Mouse (Mus musculus): ENCODE data around the gene Olfr1308. TPM values are rescaled to one million over a fixed set of nuclear protein-coding genes. Genes with fewer than 3 reads are reported as not detected.

The Olfr1308 gene
- polyA plus RNA-seq (2012; rRNA removed): not detected in 2 replicates

- Histone ChIP-seq H3K27ac (ENCODE audit: insufficient read depth, low read length) (no peak within 1 kb of the TSS), H3K4me3 (ENCODE audit: extremely low read depth, insufficient read depth, insufficient read length) (no peak within 1 kb of the TSS), H3K27me3 (ENCODE audit: control insufficient read depth, insufficient read depth, low read length) (no peaks in the 10 kb centered on the region), H3K36me3 (ENCODE audit: control insufficient read depth, insufficient read depth, low read length) (no peaks in the 10 kb centered on the region), H3K4me1 (ENCODE audit: control insufficient read depth, insufficient read depth, insufficient read length) (no peaks in the 10 kb centered on the region)
- TF ChIP-seq POLR2A (IDR thresholded peaks at IDR 0.05; ENCODE audit: low read depth, low read length) (no peak), CTCF (IDR thresholded peaks at IDR 0.05; ENCODE audit: extremely low read depth, insufficient read depth, insufficient read length, insufficient replicate concordance) (no peak)
- 42% methylated on average over 1 of the region's 1 CpGs for WGBS
- DNase-seq (ENCODE audit: low read depth in 1 of 2, low spot score in 2 of 2): no peak
Measured at GRCm38 (mm10) chr2:111964844-111965243, at the start of gene Olfr1308. TSS of gene Olfr1308 (minus strand) at chr2:111964944.

- TF ChIP-seq POLR2A (IDR thresholded peaks at IDR 0.05; ENCODE audit: low read depth, low read length) (no peak), CTCF (IDR thresholded peaks at IDR 0.05; ENCODE audit: extremely low read depth, insufficient read depth, insufficient read length, insufficient replicate concordance) (no peak)
Measured at GRCm38 (mm10) chr2:112012608-112013007, 47.9 kb upstream of the Olfr1308 start, which contains the start of gene Olfr1310. TSS of gene Olfr1310 (minus strand) at chr2:112012708.

GRCm38 (mm10) chr2:111990181-111990580, 25.4 kb upstream of the Olfr1308 start, which contains the start of gene Olfr1309:
TSS of gene Olfr1309 (minus strand) at chr2:111990281.
- WGBS: 47% methylated on average over 1 of the region's 1 CpGs
- no peaks in the 10 kb centered on the region for H3K27me3 ChIP-seq (ENCODE audit: control insufficient read depth, insufficient read depth, low read length)
- TF ChIP-seq POLR2A (IDR thresholded peaks at IDR 0.05; ENCODE audit: low read depth, low read length) (no peak), CTCF (IDR thresholded peaks at IDR 0.05; ENCODE audit: extremely low read depth, insufficient read depth, insufficient read length, insufficient replicate concordance) (no peak)
- H3K27ac ChIP-seq (ENCODE audit: insufficient read depth, low read length): no peak within 1 kb of the TSS
- H3K4me1 ChIP-seq (ENCODE audit: control insufficient read depth, insufficient read depth, insufficient read length): no peaks in the 10 kb centered on the region
- DNase-seq (ENCODE audit: low read depth in 1 of 2, low spot score in 2 of 2): no peak
- no peak within 1 kb of the TSS for H3K4me3 ChIP-seq (ENCODE audit: extremely low read depth, insufficient read depth, insufficient read length)
- no peaks in the 10 kb centered on the region for H3K36me3 ChIP-seq (ENCODE audit: control insufficient read depth, insufficient read depth, low read length)

More at GRCm38 (mm10) chr2:112012608-112013007, 47.9 kb upstream of the Olfr1308 start, which contains the start of gene Olfr1310:
- Histone ChIP-seq H3K27ac (ENCODE audit: insufficient read depth, low read length) (no peak within 1 kb of the TSS), H3K36me3 (ENCODE audit: control insufficient read depth, insufficient read depth, low read length) (no peaks in the 10 kb centered on the region), H3K4me1 (ENCODE audit: control insufficient read depth, insufficient read depth, insufficient read length) (no peaks in the 10 kb centered on the region), H3K27me3 (ENCODE audit: control insufficient read depth, insufficient read depth, low read length) (no peaks in the 10 kb centered on the region), H3K4me3 (ENCODE audit: extremely low read depth, insufficient read depth, insufficient read length) (no peak within 1 kb of the TSS)
- DNase-seq (ENCODE audit: low read depth in 1 of 2, low spot score in 2 of 2): no peak

GRCm38 (mm10) chr2:111949340-111949739, 15.4 kb downstream of the Olfr1308 start, which contains the start of gene Olfr1307:
TSS of gene Olfr1307 (minus strand) at chr2:111949440.
- H3K27ac ChIP-seq (ENCODE audit: insufficient read depth, low read length): no peak within 1 kb of the TSS
- no peaks in the 10 kb centered on the region for H3K4me1 ChIP-seq (ENCODE audit: control insufficient read depth, insufficient read depth, insufficient read length)
- TF ChIP-seq CTCF (IDR thresholded peaks at IDR 0.05; ENCODE audit: extremely low read depth, insufficient read depth, insufficient read length, insufficient replicate concordance) (no peak), POLR2A (IDR thresholded peaks at IDR 0.05; ENCODE audit: low read depth, low read length) (no peak)
- WGBS: 73% methylated on average over 1 of the region's 1 CpGs
- no peak within 1 kb of the TSS for H3K4me3 ChIP-seq (ENCODE audit: extremely low read depth, insufficient read depth, insufficient read length)
- no peak for DNase-seq (ENCODE audit: low read depth in 1 of 2, low spot score in 2 of 2)
- H3K36me3 ChIP-seq (ENCODE audit: control insufficient read depth, insufficient read depth, low read length): no peaks in the 10 kb centered on the region
- H3K27me3 ChIP-seq (ENCODE audit: control insufficient read depth, insufficient read depth, low read length): no peaks in the 10 kb centered on the region

GRCm38 (mm10) chr2:111916171-111916570, 48.6 kb downstream of the Olfr1308 start, which contains the start of gene Olfr1306:
TSS of gene Olfr1306 (minus strand) at chr2:111916271.
- no peak within 1 kb of the TSS for H3K4me3 ChIP-seq (ENCODE audit: extremely low read depth, insufficient read depth, insufficient read length)
- no peaks in the 10 kb centered on the region for H3K36me3 ChIP-seq (ENCODE audit: control insufficient read depth, insufficient read depth, low read length)
- H3K27me3 ChIP-seq (ENCODE audit: control insufficient read depth, insufficient read depth, low read length): no peaks in the 10 kb centered on the region
- no peak within 1 kb of the TSS for H3K27ac ChIP-seq (ENCODE audit: insufficient read depth, low read length)
- no peak for DNase-seq (ENCODE audit: low read depth in 1 of 2, low spot score in 2 of 2)
- H3K4me1 ChIP-seq (ENCODE audit: control insufficient read depth, insufficient read depth, insufficient read length): no peaks in the 10 kb centered on the region
- 83% methylated on average over 1 of the region's 1 CpGs for WGBS
- no peak for TF ChIP-seq POLR2A (IDR thresholded peaks at IDR 0.05; ENCODE audit: low read depth, low read length)

Other genes starting within 250 kb of the Olfr1308 start
- gene Olfr1301, start 213.9 kb downstream of the Olfr1308 start, polyA plus RNA-seq (2012; rRNA removed): not detected in 2 replicates
- gene Olfr1302, start 187.5 kb downstream of the Olfr1308 start, polyA plus RNA-seq (2012; rRNA removed): not detected in 2 replicates
- gene Olfr1303, start 144.6 kb downstream of the Olfr1308 start, polyA plus RNA-seq (2012; rRNA removed): not detected in 2 replicates
- gene Olfr1305, start 87.8 kb downstream of the Olfr1308 start, polyA plus RNA-seq (2012; rRNA removed): not detected in 2 replicates
- not detected in 2 replicates for gene Olfr1306, start 48.7 kb downstream of the Olfr1308 start, polyA plus RNA-seq (2012; rRNA removed)
- not detected in 2 replicates for gene Olfr1307, start 15.5 kb downstream of the Olfr1308 start, polyA plus RNA-seq (2012; rRNA removed)
- not detected in 2 replicates for gene Olfr1309, start 25.3 kb upstream of the Olfr1308 start, polyA plus RNA-seq (2012; rRNA removed)
- not detected in 2 replicates for gene Olfr1310, start 47.8 kb upstream of the Olfr1308 start, polyA plus RNA-seq (2012; rRNA removed)
- not detected in 2 replicates for gene Olfr1311, start 59.5 kb upstream of the Olfr1308 start, polyA plus RNA-seq (2012; rRNA removed)
- not detected in 2 replicates for gene Olfr1312, start 85.3 kb upstream of the Olfr1308 start, polyA plus RNA-seq (2012; rRNA removed)
- gene Olfr1313, start 112.9 kb upstream of the Olfr1308 start, polyA plus RNA-seq (2012; rRNA removed): not detected in 2 replicates
- gene Olfr1314, start 131.8 kb upstream of the Olfr1308 start, polyA plus RNA-seq (2012; rRNA removed): not detected in 2 replicates
- not detected in 2 replicates for gene Olfr1315-ps1, start 150.5 kb upstream of the Olfr1308 start, polyA plus RNA-seq (2012; rRNA removed)
- gene Olfr1316, start 170.0 kb upstream of the Olfr1308 start, polyA plus RNA-seq (2012; rRNA removed): not detected in 2 replicates
- not detected in 2 replicates for gene Olfr1317, start 175.4 kb upstream of the Olfr1308 start, polyA plus RNA-seq (2012; rRNA removed)
- not detected in 2 replicates for gene Olfr1318, start 189.3 kb upstream of the Olfr1308 start, polyA plus RNA-seq (2012; rRNA removed)